Mouse (Mus musculus) Patski (cell line): ENCODE results near the gene 1190005I06Rik. TPM values are rescaled to one million over a fixed set of nuclear protein-coding genes. Genes with fewer than 3 reads are reported as not detected.

ENCODE experiments used
- ATAC-seq: fragments of 100-300 bp; one replicate; pipeline ENCODE4 v1.8.0; 2021
- CTCF ChIA-PET: fragments of 350-600 bp; sonication (Branson Sonifier 250); formaldehyde crosslinking; loops from one replicate; lab custom pipeline; 2022; ENCODE audit warnings: inconsistent platforms; lab: Charles Lee
- POLR2A ChIA-PET: fragments of 350-600 bp; sonication (Branson Sonifier 250); formaldehyde crosslinking; loops from one replicate; lab custom pipeline; 2022; ENCODE audit warnings: antibody characterized with exemption, inconsistent platforms; lab: Charles Lee
- DNase-seq: peaks from one replicate; pipeline ENCODE4 v3.0.0-alpha.2; 2011; ENCODE audit warnings: low read depth, low spot score
- H3K27me3 ChIP-seq: fragments of 371-371 bp; one replicate; pipeline ENCODE4 v1.5.1; 2021
- CTCF ChIP-seq: fragments of 100-300 bp; IDR thresholded peaks from one replicate; pipeline ENCODE4 v1.5.1; 2021
- in situ Hi-C: fragments of 300-500 bp; cut with MboI; formaldehyde crosslinking; loops from 3 replicates; pipeline ENCODE4 v1.11.1; 2018; ENCODE audit warnings: low pct_unique_long_range_greater_than_20kb, mixed read lengths
- polyA plus RNA-seq: library from polyadenylated mRNA; unstranded; gene quantifications from one replicate; pipeline ENCODE4 v1.2.3, GENCODE M21; 2021

Gene 1190005I06Rik
- polyA plus RNA-seq, 1 experiment from 2014 or later, result 3.7 TPM

- DNase-seq, result no peak
- POLR2A ChIA-PET, result no interaction called here
- ATAC-seq, result no peak
- in situ Hi-C loops, result no loop called here
- TF ChIP-seq CTCF, result no peak
- CTCF ChIA-PET, result no interaction called here
- H3K27me3 ChIP-seq, result no peaks in the 10 kb centered on the region
These were observed 86.9 kb downstream of the 1190005I06Rik start for GRCm38 (mm10) chr8:120560535-120560934.

GRCm38 (mm10) chr8:120559654-120560053 lies 87.8 kb downstream of the 1190005I06Rik start:
- CTCF ChIA-PET, result no interaction called here
- no peak for ATAC-seq
- no peak for TF ChIP-seq CTCF
- H3K27me3 ChIP-seq, result no peaks in the 10 kb centered on the region
- POLR2A ChIA-PET, result no interaction called here
- no peak for DNase-seq
- in situ Hi-C loops, result no loop called here

Other genes with a start within 250 kb of the 1190005I06Rik start
- 28.6 TPM for gene Gins2, start 58.3 kb downstream of the 1190005I06Rik start, polyA plus RNA-seq
- 1.4 TPM for gene Gm27021, start 20.4 kb upstream of the 1190005I06Rik start, polyA plus RNA-seq
- 1,640 TPM for gene Cox4i1, start 20.6 kb upstream of the 1190005I06Rik start, polyA plus RNA-seq
- 106 TPM for gene Emc8, start 20.9 kb upstream of the 1190005I06Rik start, polyA plus RNA-seq
- gene Irf8, start 88.7 kb upstream of the 1190005I06Rik start, polyA plus RNA-seq, result 0.44 TPM